Mouse (Mus musculus) testis, adult 2 months (tissue): Measurements from ENCODE around the gene Apol9a. TPM values are rescaled to one million over a fixed set of nuclear protein-coding genes. Genes with fewer than 3 reads are reported as not detected.
"Not testable (repeated sequence)": the region's sequence is repeated elsewhere in the genome, so short reads cannot be mapped to it uniquely, and the experiment has no call there.

ENCODE experiments used
- H3K27ac ChIP-seq: fragments of 200-500 bp; 2 replicates; pipeline ENCODE4 v1.5.1; 2012; ENCODE audit warnings: low read depth, low read length; ENCODE audit not compliant: control insufficient read depth, insufficient read depth
- H3K27me3 ChIP-seq: fragments of 200-500 bp; 2 replicates; pipeline ENCODE4 v1.6.1; 2012; ENCODE audit warnings: mild to moderate bottlenecking, low read length, moderate library complexity; ENCODE audit not compliant: control insufficient read depth, insufficient read depth
- H3K36me3 ChIP-seq: fragments of 200-500 bp; 2 replicates; pipeline ENCODE4 v1.6.1; 2012; ENCODE audit warnings: mild to moderate bottlenecking, low read length; ENCODE audit not compliant: control insufficient read depth, insufficient read depth
- H3K4me1 ChIP-seq: fragments of 200-500 bp; 2 replicates; pipeline ENCODE4 v1.6.1; 2012; ENCODE audit warnings: low read length; ENCODE audit not compliant: control insufficient read depth, insufficient read depth
- H3K4me3 ChIP-seq: fragments of 200-500 bp; 2 replicates; pipeline ENCODE4 v1.5.1; 2012; ENCODE audit warnings: low read depth, mild to moderate bottlenecking, low read length, moderate library complexity, mixed read lengths; ENCODE audit not compliant: control insufficient read depth
- CTCF ChIP-seq: fragments of 200-500 bp; IDR thresholded peaks from 2 replicates; pipeline ENCODE4 v1.5.1; 2012; ENCODE audit warnings: low read depth, mild to moderate bottlenecking, inconsistent platforms, low read length, moderate library complexity; ENCODE audit not compliant: control insufficient read depth, insufficient read depth, insufficient replicate concordance
- polyA plus RNA-seq: library from polyadenylated mRNA; depleted of rRNA; stranded (reverse); fragments of >200 nt; gene quantifications from 2 replicates; pipeline ENCODE4 v1.2.3, GENCODE M21; 2012; rRNA removed

Gene Apol9a
- polyA plus RNA-seq: 0.07 and 0.14 TPM in 2 replicates

DNA sequence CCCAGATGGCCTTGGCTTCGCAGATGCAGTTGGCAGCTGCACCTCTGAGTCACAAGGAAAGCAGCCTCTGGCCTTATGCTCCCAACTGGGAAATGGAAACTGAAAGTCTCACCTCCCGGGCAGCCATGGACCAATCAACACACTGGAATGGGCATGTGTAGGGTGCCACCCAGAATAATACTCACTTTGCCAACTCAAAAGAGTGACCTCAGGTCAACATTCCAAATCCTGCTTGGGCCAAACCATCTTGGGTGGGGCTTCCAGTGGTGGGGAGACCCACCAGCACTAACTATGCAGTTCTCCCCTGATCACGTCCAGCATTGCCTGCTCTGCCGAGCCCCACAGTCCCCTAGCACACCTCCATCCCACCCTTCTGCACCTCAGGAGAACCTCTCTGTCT lies at the start of gene Apol9a:
Gene Apol9a (minus strand): TSS at position 101 of the 400 bp plus-strand sequence.
- not testable (repeated sequence) for H3K27ac ChIP-seq, H3K4me1 ChIP-seq, H3K36me3 ChIP-seq, H3K4me3 ChIP-seq, H3K27me3 ChIP-seq

DNA sequence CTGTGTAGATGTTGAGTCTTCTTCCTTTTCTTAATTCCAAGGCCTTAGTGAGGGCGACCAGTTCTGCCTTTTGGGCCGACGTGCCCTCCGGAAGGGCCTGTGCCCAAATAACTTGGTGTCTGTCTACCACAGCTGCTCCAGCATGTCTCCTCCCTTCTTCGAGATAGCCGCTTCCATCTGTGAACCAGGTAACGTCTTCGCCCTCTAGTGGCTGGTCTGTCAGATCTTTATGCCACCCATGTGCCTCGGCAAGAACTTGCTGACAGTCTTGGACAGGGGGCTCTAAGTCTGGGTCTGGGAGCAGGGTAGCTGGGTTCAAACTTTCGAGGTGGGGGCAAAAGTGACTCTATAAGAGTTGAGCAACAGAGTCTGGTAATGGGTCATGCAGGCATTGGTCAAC lies 39.0 kb upstream of the Apol9a start:
- not testable (repeated sequence) for H3K27me3 ChIP-seq, H3K4me1 ChIP-seq, H3K4me3 ChIP-seq, H3K36me3 ChIP-seq, H3K27ac ChIP-seq
- peak; percentile 18; the same call in 1 of the 2 replicates for TF ChIP-seq CTCF

DNA sequence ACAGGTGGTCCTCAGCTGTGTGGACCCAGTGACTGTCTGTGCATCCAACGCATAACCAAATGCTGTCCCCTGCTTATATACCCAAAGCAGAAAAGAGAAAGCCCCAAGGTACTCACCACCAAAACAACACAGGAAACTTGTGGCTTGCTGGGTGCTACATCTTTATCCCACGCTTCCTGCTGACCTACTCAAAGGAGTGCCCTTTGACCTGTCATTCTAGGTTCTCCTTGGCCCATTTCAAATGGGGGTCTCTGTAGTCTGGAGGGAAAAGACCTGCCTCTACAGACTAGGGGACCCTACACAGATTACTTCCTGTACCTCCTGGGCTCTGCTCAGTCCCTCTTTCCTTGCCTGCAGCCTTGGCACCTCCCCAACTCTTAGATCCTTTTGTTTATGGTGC lies 36.5 kb upstream of the Apol9a start, which contains the start of gene Apol7b:
Gene Apol7b (minus strand): TSS at position 101 of the 400 bp plus-strand sequence.
- not testable (repeated sequence) for H3K4me1 ChIP-seq, H3K27ac ChIP-seq, H3K36me3 ChIP-seq, H3K27me3 ChIP-seq, H3K4me3 ChIP-seq

DNA sequence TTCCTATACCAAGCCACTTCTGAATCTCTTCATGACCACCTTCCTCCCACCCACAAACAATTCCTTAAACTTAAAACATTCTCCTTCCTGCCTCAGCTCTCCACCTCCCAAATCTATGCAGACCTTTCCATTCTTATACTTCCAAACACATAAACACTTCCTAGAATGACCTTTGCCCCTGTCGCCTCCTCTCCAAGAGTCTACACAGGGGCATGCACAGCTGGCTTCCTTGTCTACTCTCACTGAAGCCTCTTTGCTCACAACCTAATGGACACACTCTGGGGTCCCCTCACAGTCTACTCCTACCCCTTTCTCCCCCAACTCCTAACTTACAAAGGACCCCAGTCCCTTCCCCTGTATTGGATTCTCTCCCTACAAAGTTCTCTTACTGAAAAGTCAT lies 34.7 kb upstream of the Apol9a start:
- not testable (repeated sequence) for H3K27ac ChIP-seq, H3K4me3 ChIP-seq, H3K27me3 ChIP-seq, H3K36me3 ChIP-seq, H3K4me1 ChIP-seq

DNA sequence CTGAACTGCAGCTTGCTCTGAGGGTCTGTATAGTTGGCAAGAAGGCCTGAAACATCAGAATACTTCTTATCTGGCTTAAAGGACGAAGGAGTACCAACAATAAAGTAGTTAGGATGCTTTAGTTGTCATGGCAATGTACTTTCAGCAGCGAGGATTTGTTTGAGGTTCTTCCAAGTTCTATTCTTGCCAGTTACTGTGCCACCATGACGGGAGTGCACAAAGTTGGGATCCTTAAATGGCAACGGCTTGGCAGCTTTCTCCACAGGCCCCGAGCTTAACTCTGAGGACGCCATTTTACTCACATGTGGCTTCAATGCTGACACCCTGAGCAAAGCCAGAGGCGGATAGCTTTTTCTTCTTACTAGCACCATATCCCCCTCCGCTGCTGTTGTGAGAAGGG lies 33.8 kb upstream of the Apol9a start:
- H3K27ac ChIP-seq, H3K27me3 ChIP-seq, H3K36me3 ChIP-seq, H3K4me1 ChIP-seq, H3K4me3 ChIP-seq: not testable (repeated sequence)

DNA sequence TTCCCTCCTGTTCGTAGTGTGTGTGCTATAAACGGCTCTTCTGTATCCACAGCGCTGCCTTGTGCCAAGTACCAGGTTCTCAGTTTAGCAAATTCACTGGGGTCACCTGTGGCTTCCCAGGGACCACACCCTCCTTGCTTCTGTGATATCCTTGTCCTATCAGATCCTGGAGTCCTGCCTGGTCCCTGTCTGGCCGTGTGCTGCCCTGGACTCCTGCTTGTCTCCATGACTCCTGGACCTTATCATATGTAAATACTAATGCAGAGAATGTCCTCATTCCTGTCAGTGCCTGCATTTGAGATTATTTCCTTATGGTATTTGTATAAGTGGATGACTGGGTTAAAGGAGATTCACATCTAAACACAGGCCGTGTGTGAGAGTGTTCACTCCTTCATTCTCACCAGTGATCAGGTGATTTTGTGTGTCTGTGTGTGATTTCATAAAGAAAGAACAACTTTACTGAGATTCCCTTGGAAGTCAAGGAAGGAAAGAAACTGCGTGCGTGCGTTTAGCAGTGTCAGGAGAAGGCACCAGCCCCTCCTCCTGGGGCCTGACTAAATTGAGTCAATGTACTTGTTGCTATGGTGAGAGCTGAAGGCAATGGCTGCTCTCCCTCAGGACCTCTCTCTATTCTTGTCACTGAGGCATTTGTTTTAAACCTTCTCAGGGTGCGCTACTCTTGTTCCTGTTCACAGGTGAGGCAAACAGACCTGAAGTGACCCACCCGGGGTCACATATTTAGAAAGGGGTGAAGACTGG lies 17.9 kb upstream of the Apol9a start:
- H3K36me3 ChIP-seq, H3K4me1 ChIP-seq, H3K27ac ChIP-seq, H3K27me3 ChIP-seq: not testable (repeated sequence)
- peak overlapping the region; percentile 74 for H3K4me3 ChIP-seq

DNA sequence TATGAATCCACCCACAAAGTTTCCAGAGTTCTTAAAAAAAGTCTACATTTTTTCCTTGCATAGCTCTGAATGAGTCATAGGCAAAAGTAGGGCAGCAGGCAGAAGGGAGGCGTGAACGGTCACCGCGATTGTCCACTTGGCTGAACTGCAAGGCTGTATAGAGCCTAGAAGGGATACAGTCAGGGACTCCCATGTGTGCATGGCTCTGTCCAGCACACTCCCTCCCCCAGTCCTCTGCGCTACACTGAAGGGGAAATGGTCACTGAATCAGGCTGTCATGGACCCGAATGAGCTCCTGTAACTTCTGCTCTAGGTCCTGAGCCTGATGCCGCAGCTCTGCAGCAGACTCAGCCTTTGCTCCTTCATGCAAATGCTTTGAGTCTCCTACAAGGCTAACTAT lies 12.0 kb upstream of the Apol9a start:
- not testable (repeated sequence) for H3K27ac ChIP-seq, H3K36me3 ChIP-seq, H3K4me3 ChIP-seq, H3K27me3 ChIP-seq, H3K4me1 ChIP-seq

DNA sequence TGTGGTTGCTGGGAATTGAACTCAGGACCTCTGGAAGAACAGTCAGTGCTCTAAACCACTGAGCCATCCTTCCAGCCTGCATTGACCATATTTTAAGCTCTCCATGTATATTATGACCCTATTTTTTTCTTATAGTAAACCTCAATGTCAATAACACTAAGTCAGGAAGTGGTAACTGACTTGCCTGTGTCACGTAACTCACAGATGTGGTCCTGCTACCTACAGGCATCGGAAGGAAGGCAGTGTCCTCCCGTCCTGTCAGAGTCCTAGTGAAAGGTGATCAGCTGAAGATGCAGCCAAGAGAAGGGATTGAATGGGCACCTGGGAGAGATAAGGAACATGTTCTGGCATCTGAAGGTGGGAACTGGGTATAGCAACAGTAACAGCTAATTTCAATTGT lies 8.7 kb upstream of the Apol9a start:
- not testable (repeated sequence) for H3K4me3 ChIP-seq, H3K36me3 ChIP-seq, H3K27ac ChIP-seq

DNA sequence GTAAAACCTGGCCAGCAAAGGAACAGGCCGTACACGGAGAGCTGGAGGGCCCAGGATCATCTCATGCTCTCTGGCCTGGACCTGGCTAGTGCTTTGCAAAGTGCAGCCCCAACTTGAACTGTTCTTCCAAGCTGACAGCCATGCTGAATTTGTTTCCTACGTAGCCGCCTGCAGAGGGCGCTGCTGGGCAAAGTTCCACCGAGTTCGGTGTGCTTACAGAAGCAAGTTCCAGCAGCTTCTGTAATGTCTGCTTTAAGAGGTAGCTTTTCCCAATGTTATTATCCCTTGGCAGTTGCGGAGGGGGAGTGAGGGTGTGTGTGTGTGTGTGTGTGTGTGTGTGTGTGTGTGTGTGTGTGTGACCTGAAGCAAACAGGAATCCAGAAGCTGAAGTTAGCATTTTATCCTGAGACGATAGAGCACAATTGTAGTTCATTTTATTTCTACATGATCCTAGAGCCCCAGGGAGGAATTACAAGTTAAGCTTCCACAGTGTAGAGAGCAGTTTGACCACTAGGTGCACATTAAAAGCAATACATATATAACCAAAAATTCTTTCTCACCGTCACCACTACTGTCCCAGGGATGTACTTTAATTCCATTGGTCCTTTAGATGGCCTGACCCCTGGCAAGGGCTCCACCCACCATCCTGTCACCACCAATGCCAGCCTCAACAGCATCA lies 5.9 kb upstream of the Apol9a start:
- not testable (repeated sequence) for H3K4me1 ChIP-seq, H3K4me3 ChIP-seq, H3K27ac ChIP-seq, H3K27me3 ChIP-seq, H3K36me3 ChIP-seq

More for the DNA sequence above, 8.7 kb upstream of the Apol9a start:
- not testable (repeated sequence) for H3K4me1 ChIP-seq, H3K27me3 ChIP-seq

DNA sequence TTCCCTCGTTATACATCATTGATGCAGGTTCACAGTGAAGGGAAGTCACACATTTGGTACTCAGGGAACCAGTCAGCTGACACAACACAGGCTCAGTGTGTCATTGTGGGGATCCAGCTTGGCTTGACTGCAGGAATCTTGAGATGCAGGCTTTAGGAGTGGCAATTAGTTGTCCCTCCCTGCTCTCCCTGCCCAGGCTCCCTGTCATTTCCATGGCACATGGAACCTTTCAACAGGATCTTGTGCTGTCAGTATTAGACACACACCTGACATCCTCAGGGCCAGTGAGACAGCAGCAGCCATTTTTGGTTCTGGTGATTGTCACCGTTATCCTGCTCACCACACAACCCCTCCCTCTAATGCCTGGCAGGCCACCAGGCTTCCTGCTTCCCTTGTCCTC lies 4.7 kb upstream of the Apol9a start:
- not testable (repeated sequence) for H3K4me3 ChIP-seq, H3K27me3 ChIP-seq, H3K36me3 ChIP-seq, H3K27ac ChIP-seq, H3K4me1 ChIP-seq

DNA sequence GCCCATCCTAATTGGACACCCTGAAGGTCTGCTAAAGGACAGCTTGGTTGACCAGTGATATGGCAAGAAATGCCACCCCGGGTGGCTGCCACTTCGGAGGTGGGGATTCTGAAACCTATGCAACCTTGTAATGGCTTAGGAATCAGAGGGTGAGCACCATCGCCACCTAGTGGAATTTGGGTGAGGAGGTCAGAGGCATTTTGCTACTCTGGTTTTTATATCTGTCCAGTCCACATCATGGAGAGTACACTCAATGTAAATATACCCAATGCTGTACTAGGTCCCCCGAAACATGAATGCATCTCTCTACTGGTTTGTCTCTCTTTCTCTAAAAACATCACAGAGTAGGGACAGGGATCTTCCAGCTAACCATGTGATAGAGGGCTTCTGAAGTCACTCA lies 1.8 kb upstream of the Apol9a start:
- not testable (repeated sequence) for H3K27me3 ChIP-seq, H3K27ac ChIP-seq, H3K36me3 ChIP-seq, H3K4me1 ChIP-seq, H3K4me3 ChIP-seq

DNA sequence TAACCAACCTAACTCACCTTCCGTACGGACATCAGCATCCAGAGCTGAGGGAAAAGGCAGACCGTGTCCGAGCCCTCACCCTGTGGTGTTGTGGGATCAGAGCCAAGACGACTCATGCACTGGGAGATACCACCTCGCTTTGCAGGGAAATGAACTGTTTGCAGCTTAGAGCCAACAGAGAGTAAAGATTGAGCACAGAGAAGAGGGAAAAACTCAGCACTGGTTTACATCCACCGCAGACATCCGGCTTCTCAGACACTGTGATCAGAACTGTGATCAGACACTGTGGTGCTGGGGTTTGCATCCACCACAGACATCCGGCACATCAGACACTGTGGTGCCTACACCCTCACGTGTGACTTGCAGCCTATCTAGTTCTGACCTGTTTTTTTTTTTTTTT lies 4.6 kb downstream of the Apol9a start:
- H3K4me3 ChIP-seq, H3K27ac ChIP-seq, H3K36me3 ChIP-seq, H3K4me1 ChIP-seq, H3K27me3 ChIP-seq: not testable (repeated sequence)
